Mouse (Mus musculus): ENCODE measurements around the gene Gm10139. TPM values are rescaled to one million over a fixed set of nuclear protein-coding genes. Genes with fewer than 3 reads are reported as not detected.

Gene Gm10139
- not detected for polyA plus RNA-seq (2014; fragmentation: Illumina TruSeq; extraction: RNeasy Lipid Tissue Mini Kit (QIAGEN cat#74804))

GRCm38 (mm10) chr13:65512378-65512777 is at the start of gene Gm10139:
Gene Gm10139, plus strand, starts transcription at chr13:65512678.

Other genes starting within 250 kb of the Gm10139 start
- gene Zfp369, start 233.9 kb upstream of the Gm10139 start, polyA plus RNA-seq (2014; fragmentation: Illumina TruSeq; extraction: RNeasy Lipid Tissue Mini Kit (QIAGEN cat#74804)) = 50.1 TPM